Mouse (Mus musculus) embryo, embryonic 9.5 days (tissue): ENCODE results near the gene Tnfrsf13b.
A peak's percentile ranks its signal among the peaks of the same experiment; 100 is the strongest.
"Not testable (repeated sequence)": the region's sequence is repeated elsewhere in the genome, so short reads cannot be mapped to it uniquely, and the experiment has no call there.

Experiments
- DNase-seq: peaks from one replicate; pipeline ENCODE4 v3.0.0-alpha.2; 2017; ENCODE audit errors: extremely low spot score

Gene Tnfrsf13b

DNA sequence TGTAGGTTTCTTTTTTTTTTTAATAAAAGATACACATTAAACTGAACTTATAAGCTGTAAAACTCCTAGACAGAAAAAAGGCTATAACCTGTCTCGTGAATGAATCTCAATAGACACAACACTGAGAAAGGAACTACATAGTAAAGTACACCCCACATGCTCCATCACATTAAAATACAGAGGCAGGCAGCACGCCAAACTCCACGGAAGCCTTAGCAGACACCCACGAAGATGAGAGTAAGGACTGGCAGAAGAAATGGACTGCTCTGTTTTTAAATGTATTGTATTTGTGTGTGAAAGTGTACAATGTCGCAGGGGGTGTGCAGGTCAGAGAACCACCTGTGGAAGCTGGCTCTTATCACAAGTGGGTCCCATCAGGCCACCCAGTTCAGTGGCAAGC, 43.6 kb downstream of the Tnfrsf13b start:
- DNase-seq = no peak

- DNase-seq = not testable (repeated sequence)
These were observed 46.9 kb downstream of the Tnfrsf13b start for GRCm38 (mm10) chr11:61173477-61173876.

DNA sequence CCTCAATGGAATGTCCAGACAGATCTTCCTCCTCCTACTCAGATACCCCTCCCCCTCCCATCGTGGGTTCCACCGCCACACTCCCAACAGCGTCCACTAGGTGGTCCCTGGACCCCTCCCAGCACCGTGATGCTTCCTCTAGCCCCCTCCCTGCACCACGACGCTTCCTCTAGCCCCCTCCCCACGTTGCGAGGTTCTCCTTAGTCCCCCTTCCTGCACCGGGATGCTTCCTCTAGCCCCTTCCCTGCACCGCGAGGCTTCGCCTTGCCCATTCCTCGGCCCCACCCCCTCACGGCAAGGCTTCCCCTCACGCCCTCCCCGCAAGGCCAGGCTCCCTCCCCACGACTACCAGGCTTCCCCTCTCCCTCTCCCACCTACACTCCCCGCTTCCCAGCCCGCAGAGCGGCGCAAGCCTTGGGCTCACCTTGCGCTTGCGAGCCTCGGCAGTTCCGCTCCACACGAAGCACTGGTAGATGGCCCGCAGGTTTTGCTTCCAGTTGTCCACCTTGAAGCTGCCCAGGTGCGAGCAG, 47.8 kb downstream of the Tnfrsf13b start:
- peak; percentile 88 for DNase-seq

- peak; percentile 98 for DNase-seq
These were observed 48.5 kb downstream of the Tnfrsf13b start, which contains the start of gene Usp22 for GRCm38 (mm10) chr11:61174821-61175658. TSS of gene Usp22 (minus strand) at chr11:61175055.

GRCm38 (mm10) chr11:61175778-61176177, 49.2 kb downstream of the Tnfrsf13b start:
- no peak for DNase-seq

DNA sequence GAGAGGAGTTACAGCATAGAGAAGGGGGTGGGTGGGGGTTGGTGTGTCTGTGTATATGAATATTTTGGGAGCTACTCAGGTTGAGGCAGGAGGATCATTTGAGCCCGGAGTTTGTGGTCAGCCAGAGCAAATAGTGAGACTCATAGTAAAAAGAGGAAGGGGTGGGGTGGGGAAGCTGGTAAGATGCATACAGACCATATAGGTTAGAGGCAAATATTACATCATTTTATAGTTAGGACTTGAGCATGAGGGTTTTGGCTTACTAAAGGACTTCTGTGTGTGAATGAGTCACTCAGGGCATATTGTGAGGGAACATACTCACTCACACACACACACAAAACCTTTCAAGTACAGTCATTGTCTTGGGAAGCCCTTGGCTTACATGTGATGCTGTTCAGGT, 49.8 kb downstream of the Tnfrsf13b start:
- no peak for DNase-seq

GRCm38 (mm10) chr11:61180361-61180760, 53.8 kb downstream of the Tnfrsf13b start:
- DNase-seq = no peak

- DNase-seq = no peak
These were observed 55.1 kb downstream of the Tnfrsf13b start for GRCm38 (mm10) chr11:61181624-61182023.

GRCm38 (mm10) chr11:61183820-61184219, 57.3 kb downstream of the Tnfrsf13b start:
- no peak for DNase-seq

DNA sequence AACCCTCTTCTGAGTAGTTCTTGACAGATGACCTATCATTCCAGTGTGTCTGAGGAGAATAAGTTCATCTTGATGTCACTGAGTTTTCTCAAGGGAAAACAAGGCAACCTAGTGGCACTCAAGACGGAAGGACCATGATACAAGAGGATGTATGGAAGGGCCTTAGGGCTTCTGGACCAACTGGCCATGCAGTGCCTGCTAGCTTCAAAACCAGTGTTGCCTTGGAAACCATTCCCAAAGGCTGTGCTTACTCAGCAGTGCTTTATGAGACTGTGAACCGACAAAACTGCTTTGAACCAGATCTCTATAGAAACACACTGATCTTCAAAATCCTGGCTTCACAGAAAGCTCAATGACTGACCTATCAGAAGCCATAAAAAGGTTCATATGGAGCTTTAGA, 64.2 kb downstream of the Tnfrsf13b start:
- DNase-seq = no peak

DNA sequence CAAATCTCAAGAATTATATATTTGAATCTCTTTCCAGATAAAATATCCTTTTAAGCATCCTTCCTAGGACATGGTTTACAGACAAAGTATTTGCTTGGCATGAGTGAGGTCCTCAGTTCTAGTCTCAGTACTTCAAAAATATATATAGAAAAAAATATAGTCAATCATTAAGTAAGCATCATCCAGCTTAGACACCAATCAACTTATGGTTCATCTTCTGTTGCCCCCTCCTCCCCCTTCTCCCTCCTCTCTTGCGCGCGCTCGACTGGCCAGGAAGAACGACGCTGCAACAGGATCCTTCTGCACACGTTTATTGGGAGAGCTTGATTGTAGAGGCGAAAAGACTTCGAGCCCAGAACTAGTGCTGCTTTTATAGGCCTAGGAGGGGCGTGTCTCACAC, 65.6 kb downstream of the Tnfrsf13b start:
- DNase-seq = not testable (repeated sequence)

GRCm38 (mm10) chr11:61192779-61193178, 66.2 kb downstream of the Tnfrsf13b start:
- DNase-seq = no peak

- DNase-seq = peak; percentile 70
These were observed 66.8 kb downstream of the Tnfrsf13b start for GRCm38 (mm10) chr11:61193392-61193791.

DNA sequence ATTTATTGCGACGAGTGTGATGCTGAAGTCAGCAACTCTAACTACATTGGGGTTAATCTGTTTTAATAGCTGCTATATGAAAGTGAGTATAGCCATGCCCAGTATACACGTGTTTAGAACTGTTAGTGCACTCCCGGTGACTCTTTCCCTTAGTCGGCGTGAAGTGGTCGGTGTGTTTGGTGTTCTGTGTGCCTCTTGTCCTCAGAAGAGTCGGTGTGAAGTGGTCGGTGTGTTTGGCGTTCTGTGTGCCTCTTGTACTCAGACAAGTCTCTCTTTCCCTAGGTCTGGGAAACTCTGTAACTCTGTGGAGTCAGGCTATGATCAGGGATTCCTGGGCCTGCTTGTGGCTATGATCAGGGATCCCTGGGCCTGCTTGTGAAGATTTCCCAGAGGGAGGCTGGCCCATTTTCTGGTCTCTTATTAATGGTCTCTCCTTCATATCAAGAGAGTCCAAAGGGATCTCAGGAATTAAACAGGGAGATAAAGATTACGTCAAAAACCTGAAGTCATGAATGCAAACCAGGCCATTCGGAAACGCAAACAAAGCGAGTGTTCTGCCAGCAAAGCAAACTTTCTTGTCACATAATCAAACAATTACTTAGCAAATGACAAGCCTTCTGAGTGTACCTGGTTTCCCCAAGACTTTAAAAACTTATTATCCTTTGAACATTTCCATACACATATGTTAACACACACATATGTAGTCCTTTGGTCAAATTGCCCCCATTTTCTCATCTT, 70.2 kb downstream of the Tnfrsf13b start:
- no peak for DNase-seq

GRCm38 (mm10) chr11:61197935-61198334, 71.4 kb downstream of the Tnfrsf13b start:
- no peak for DNase-seq
